Mouse (Mus musculus): ENCODE results near the gene Clstn2.

Gene Clstn2

DNA sequence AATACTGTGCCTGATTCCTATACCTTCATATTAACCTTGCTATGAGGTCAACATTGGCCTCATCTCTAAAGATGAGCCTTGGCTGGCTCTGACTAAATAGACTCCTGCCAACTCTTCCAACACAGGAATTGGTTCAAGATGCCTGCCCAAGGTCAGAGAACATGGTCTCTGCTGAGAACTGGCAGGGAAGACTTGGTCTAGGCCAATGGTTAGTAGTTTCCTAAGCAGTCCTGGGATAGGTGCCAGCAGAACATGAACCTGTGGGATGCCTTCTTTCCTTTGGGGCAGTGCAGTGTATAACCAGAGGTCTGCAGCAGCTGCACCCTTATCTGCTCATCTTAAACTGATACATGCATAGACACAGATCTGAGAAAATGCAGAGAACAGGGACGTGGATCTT is 505.7 kb downstream of the Clstn2 start:
- no peak for TF ChIP-seq GATA4 (IDR thresholded peaks at IDR 0.05; ENCODE audit: insufficient replicate concordance, low read length)

GRCm38 (mm10) chr9:97525563-97525962 is 507.4 kb downstream of the Clstn2 start:
- no peak for TF ChIP-seq GATA4 (IDR thresholded peaks at IDR 0.05; ENCODE audit: insufficient replicate concordance, low read length)

DNA sequence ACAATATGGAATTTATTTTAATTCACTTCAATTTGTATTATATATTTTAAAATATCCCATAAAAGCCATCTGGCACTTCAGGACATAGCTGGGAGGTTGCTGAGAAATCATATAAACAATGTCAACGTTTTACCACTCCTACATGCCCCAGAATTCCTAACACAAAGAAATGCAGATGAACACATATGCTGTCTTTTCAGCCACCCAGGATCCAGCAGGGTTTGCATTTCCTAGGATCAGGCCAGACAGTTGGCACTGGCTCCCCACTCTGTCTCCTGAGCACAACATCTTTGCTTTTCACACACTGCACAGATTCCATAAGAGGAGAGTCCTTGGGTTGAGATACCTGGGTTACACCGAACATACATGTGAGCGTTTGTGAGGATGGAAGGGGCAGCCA is 508.1 kb downstream of the Clstn2 start:
- no peak for TF ChIP-seq GATA4 (IDR thresholded peaks at IDR 0.05; ENCODE audit: insufficient replicate concordance, low read length)

DNA sequence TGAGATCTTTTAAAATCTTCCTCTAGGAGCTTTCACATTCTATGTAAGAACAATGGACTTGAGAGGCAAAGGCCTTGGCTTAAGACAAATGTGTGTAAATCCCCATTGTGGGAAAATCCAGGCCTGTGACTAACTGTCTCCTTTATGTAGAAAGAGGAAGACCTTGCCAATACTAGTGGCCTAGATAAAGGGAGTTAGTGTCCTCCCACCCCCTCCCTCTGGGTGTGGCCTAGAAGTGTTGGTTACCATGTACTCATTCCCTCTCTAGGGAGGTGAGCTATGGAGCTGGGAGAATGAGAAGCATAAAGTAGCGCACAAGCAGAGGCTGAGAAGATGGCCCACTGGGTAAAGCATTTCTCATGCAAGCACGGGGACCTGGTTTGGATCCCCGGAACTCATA is 512.2 kb downstream of the Clstn2 start:
- TF ChIP-seq GATA4 (IDR thresholded peaks at IDR 0.05; ENCODE audit: insufficient replicate concordance, low read length) = no peak

- no peak for TF ChIP-seq GATA4 (IDR thresholded peaks at IDR 0.05; ENCODE audit: insufficient replicate concordance, low read length)
Measured at GRCm38 (mm10) chr9:97517006-97517405, 516.0 kb downstream of the Clstn2 start.

GRCm38 (mm10) chr9:97514639-97515038 is 518.3 kb downstream of the Clstn2 start:
- no peak for TF ChIP-seq GATA4 (IDR thresholded peaks at IDR 0.05; ENCODE audit: insufficient replicate concordance, low read length)

DNA sequence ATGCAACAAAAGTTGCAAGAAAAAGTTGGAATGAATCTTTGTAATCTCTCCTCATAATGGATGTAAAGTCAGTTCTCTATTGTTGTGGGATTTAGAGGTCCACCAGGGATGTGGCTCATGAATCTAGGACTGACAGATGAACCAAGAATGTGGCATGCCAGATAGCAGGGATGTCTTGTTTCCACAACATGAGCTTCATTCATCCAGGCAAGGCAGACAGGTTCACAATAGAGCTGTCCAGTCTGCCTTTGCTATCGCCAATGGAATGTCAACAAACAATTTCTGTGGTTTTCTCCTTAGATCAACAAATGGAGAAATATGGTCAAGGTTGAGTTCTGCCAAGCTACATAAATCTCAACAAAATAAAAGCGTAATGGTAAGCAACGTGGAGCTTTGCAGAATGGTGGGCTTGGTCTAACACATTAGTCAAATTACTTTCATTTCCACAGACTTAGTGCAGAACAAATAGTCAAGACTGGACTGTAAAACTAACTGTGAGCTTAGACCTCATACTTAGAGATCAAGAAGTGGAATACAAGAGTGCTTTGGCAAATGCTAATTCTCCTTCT is 520.6 kb downstream of the Clstn2 start:
- TF ChIP-seq GATA4 (IDR thresholded peaks at IDR 0.05; ENCODE audit: insufficient replicate concordance, low read length) = no peak

- TF ChIP-seq GATA4 (IDR thresholded peaks at IDR 0.05; ENCODE audit: insufficient replicate concordance, low read length) = no peak
Measured at GRCm38 (mm10) chr9:97501416-97501815, 531.6 kb downstream of the Clstn2 start.

GRCm38 (mm10) chr9:97495056-97495455 is 537.9 kb downstream of the Clstn2 start:
- TF ChIP-seq GATA4 (IDR thresholded peaks at IDR 0.05; ENCODE audit: insufficient replicate concordance, low read length) = no peak

DNA sequence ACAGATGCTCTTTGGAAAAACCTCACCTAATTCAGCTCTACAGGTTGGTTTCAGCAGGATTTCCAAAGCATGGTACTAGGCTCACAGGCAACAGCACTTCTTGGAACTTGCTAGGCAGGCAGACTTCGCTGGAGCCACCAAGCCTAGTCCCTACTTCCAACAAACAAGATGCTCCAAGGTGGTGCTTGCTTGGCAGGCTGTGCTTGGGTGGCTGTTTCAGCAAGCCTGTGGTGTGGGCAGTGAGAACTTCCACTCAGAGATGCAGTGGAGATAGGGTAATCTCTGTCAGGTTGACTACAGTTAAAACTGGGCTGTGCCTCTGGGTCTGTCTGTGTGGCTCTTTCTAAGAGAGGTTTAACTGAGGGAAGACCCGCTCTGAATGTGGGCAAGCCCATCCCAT is 541.4 kb downstream of the Clstn2 start:
- no peak for TF ChIP-seq GATA4 (IDR thresholded peaks at IDR 0.05; ENCODE audit: insufficient replicate concordance, low read length)

GRCm38 (mm10) chr9:97490591-97491176 is 542.3 kb downstream of the Clstn2 start:
- TF ChIP-seq GATA4 (IDR thresholded peaks at IDR 0.05; ENCODE audit: insufficient replicate concordance, low read length) = no peak

- no peak for TF ChIP-seq GATA4 (IDR thresholded peaks at IDR 0.05; ENCODE audit: insufficient replicate concordance, low read length)
Measured at GRCm38 (mm10) chr9:97486826-97487225, 546.2 kb downstream of the Clstn2 start.

DNA sequence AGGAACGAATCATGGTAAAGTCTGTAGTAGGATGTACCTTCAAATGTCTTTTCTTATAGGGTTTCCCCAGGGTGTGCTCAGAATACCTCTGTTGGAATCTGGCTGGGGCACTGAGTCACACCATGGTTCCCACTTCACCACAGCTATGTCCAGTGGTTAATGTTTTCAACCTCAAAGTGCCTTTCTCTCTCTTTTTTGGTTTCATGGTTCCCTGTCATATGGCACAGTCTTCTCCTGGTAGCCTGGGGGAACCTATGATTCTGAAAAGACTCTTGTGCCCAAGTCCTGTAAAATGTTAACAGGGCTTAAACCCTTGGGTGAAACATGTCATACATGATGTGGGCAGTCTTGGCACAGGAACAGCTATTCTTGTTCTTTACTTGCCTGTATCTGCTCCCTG is 551.8 kb downstream of the Clstn2 start:
- TF ChIP-seq GATA4 (IDR thresholded peaks at IDR 0.05; ENCODE audit: insufficient replicate concordance, low read length) = no peak

- no peak for TF ChIP-seq GATA4 (IDR thresholded peaks at IDR 0.05; ENCODE audit: insufficient replicate concordance, low read length)
Measured at GRCm38 (mm10) chr9:97476961-97477360, 556.0 kb downstream of the Clstn2 start.

DNA sequence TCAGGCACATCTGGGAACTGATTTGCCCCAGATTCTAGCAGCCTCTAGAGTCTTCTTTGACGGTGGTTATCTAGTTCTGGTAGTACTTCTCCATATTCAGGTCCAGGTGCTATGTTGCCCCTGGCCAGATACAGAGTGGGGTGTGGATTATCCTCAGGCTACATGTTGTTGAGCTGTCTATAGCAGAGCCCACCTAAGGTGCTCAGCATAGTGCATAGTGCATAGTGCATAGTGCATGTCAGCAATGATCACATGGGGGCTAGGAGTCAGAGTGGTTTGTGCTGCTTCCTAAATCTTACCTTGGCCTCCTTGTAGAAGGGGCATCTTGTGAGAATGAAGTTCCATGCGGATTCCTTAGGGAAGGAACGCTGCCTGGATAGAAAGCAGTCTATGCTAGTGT is 556.5 kb downstream of the Clstn2 start:
- TF ChIP-seq GATA4 (IDR thresholded peaks at IDR 0.05; ENCODE audit: insufficient replicate concordance, low read length) = no peak

- no peak for TF ChIP-seq GATA4 (IDR thresholded peaks at IDR 0.05; ENCODE audit: insufficient replicate concordance, low read length)
Measured at GRCm38 (mm10) chr9:97474896-97475295, 558.1 kb downstream of the Clstn2 start.

GRCm38 (mm10) chr9:97471014-97471591 is 561.9 kb downstream of the Clstn2 start:
- no peak for TF ChIP-seq GATA4 (IDR thresholded peaks at IDR 0.05; ENCODE audit: insufficient replicate concordance, low read length)
